Mouse (Mus musculus): ENCODE data around the gene Nccrp1.
"Not testable (repeated sequence)": the region's sequence is repeated elsewhere in the genome, so short reads cannot be mapped to it uniquely, and the experiment has no call there.

Gene Nccrp1

GRCm38 (mm10) chr7:28527922-28528719, 18.9 kb downstream of the Nccrp1 start:
- peak; percentile 61 to 79 for DNase-seq (ENCODE audit: low spot score in 2 of 2)

- DNase-seq (ENCODE audit: low spot score in 2 of 2), result not testable (repeated sequence)
Measured at GRCm38 (mm10) chr7:28522536-28522935, 24.5 kb downstream of the Nccrp1 start, which contains the start of gene Ifnl3. TSS of gene Ifnl3 (plus strand) at chr7:28522836.

- DNase-seq (ENCODE audit: low spot score in 2 of 2), result no peak
Measured at GRCm38 (mm10) chr7:28511441-28511840, 35.6 kb downstream of the Nccrp1 start.

GRCm38 (mm10) chr7:28510405-28510974, 36.6 kb downstream of the Nccrp1 start, which contains the start of gene Ifnl2:
TSS of gene Ifnl2 (minus strand) at chr7:28510455.
- DNase-seq (ENCODE audit: low spot score in 2 of 2), result not testable (repeated sequence)

- not testable (repeated sequence) for DNase-seq (ENCODE audit: low spot score in 2 of 2)
Measured at GRCm38 (mm10) chr7:28509121-28509520, 37.9 kb downstream of the Nccrp1 start.

- no peak for DNase-seq (ENCODE audit: low spot score in 2 of 2)
Measured at GRCm38 (mm10) chr7:28505585-28505984, 41.5 kb downstream of the Nccrp1 start.

- no peak for DNase-seq (ENCODE audit: low spot score in 2 of 2)
Measured at GRCm38 (mm10) chr7:28495426-28495825, 51.6 kb downstream of the Nccrp1 start.

All from urinary bladder, postnatal 36 days (tissue).